Mouse (Mus musculus) heart, adult 10 weeks (tissue): Measurements from ENCODE around the gene Dmrta2. TPM values are rescaled to one million over a fixed set of nuclear protein-coding genes. Genes with fewer than 3 reads are reported as not detected.

Source experiments
- polyA plus RNA-seq: library from polyadenylated mRNA; stranded (reverse); fragments of 350-450 nt; fragmentation: Illumina TruSeq; extraction: RNeasy Lipid Tissue Mini Kit (QIAGEN cat#74804); gene quantifications from one replicate; pipeline ENCODE4 v1.2.3, GENCODE M21; 2014; ENCODE audit warnings: low read depth, low replicate concordance

Dmrta2 gene
- not detected for polyA plus RNA-seq

GRCm38 (mm10) chr4:109977148-109978067 is at the start of gene Dmrta2:
Gene Dmrta2, plus strand, starts transcription at chr4:109978053.

